In genomic region chr13:55465830-55466440, GRCm38 (mm10) we compare ENCODE assay signal across 10 mouse cellular contexts. TPM values are rescaled to one million over a fixed set of nuclear protein-coding genes. Genes with fewer than 3 reads are reported as not detected.
A peak's percentile ranks its signal among the peaks of the same experiment; 100 is the strongest.
DNase-seq lines count a peak whose midpoint lies in the region; ATAC-seq lines count a peak whose summit lies in the region.
"Had no signal": no experiment of that assay in that cellular context is flagged by ENCODE, and none has a peak within 500 bp of the region (broad histone marks: within the 10 kb centered on the region; RNA-seq: fewer than 3 reads in every experiment).

No protein-coding gene starts in this region.

- ATAC-seq in hematopoietic stem cell, adult 5-6 weeks (replicated peaks in 1 of 2; ENCODE audit: insufficient read depth in 1 of 2, low FRiP score in 2 of 2, low TSS enrichment in 1 of 2, low read depth in 1 of 2, poor library complexity in 2 of 2, severe bottlenecking in 2 of 2): peak; percentile 24 to 48; a peak in 2 of 4 replicates

- DNase-seq in thymus, postnatal 0 days (ENCODE audit: low spot score): peak; percentile 21
- no peak for DNase-seq in thymus, postnatal 36 days
- DNase-seq in midbrain, embryonic 10.5 days (ENCODE audit: low spot score): no peak
- peak; percentile 51 for DNase-seq in splenic B cell, adult 2 months (ENCODE audit: low read depth, low spot score)
- no peak for DNase-seq in kidney, adult 8-10 months
- no peak for DNase-seq in spleen, adult 12 weeks (ENCODE audit: low spot score)
- DNase-seq in left cerebral cortex, postnatal 4 days: no peak

- H3K4me1 ChIP-seq in midbrain, embryonic 10.5 days: peaks cover 87% of the 10 kb centered on the region

- H3K27ac ChIP-seq in midbrain, embryonic 10.5 days (replicated peaks): peak overlapping the region; percentile 98
- H3K27ac ChIP-seq: heart, embryonic 13.5 days had no signal

- H3K4me3 ChIP-seq in midbrain, embryonic 10.5 days: peak overlapping the region; percentile 77

- 80% methylated on average over 5 of the region's 5 CpGs for WGBS in midbrain, embryonic 10.5 days

- intact Hi-C loops in left cerebral cortex, postnatal 4 days (cut with DNase I): loop anchor here (5.0 kb wide), 1 partner anchor 49 kb away; the partner anchor contains the start of gene Pfn3

- H3K9me3 ChIP-seq in midbrain, embryonic 10.5 days (replicated peaks): no peaks in the 10 kb centered on the region
- H3K9me3 ChIP-seq: heart, embryonic 13.5 days had no signal

- H3K36me3 ChIP-seq in midbrain, embryonic 10.5 days: peaks cover 17% of the 10 kb centered on the region
- H3K36me3 ChIP-seq in splenic B cell, adult 2 months (ENCODE audit: control insufficient read depth, insufficient read depth, low read length, poor library complexity, severe bottlenecking): no peaks in the 10 kb centered on the region

- H3K27me3 ChIP-seq in midbrain, embryonic 10.5 days (ENCODE audit: low read depth, poor library complexity, severe bottlenecking): peaks cover 17% of the 10 kb centered on the region; the same call in 1 of the 2 replicates
- no peaks in the 10 kb centered on the region for H3K27me3 ChIP-seq in splenic B cell, adult 2 months (ENCODE audit: control insufficient read depth, insufficient read depth, low read length, poor library complexity, severe bottlenecking)

RNA-seq across cellular contexts. Expression of gene Prr7, which starts 1.9 kb away (rescaled TPM):
- 0.27 and 0.46 TPM in 2 replicates for polyA plus RNA-seq in thymus, postnatal 0 days (2015; fragmentation: Nextera tagmentation; extraction: Ambion mirVana)
- 0.25 TPM in 1 of 2 replicates, not detected in the other for total RNA-seq in hematopoietic stem cell, adult 5-6 weeks (2017)
- 0.69 and 0.87 TPM in 2 replicates for polyA plus RNA-seq in midbrain, embryonic 10.5 days (2016; fragmentation: Nextera tagmentation; extraction: Ambion mirVana)
- total RNA-seq in left cerebral cortex, postnatal 4 days (2021): 10 to 100 TPM; 86.0 to 87.5 TPM
- polyA plus RNA-seq: heart, embryonic 13.5 days had no signal

RNA-seq across cellular contexts. Expression of gene Grk6, which starts 21.1 kb away (rescaled TPM):
- polyA plus RNA-seq in thymus, postnatal 0 days (2015; fragmentation: Nextera tagmentation; extraction: Ambion mirVana): 76.9 and 87.8 TPM in 2 replicates
- 77.8 and 80.9 TPM in 2 replicates for total RNA-seq in hematopoietic stem cell, adult 5-6 weeks (2017)
- polyA plus RNA-seq in midbrain, embryonic 10.5 days (2016; fragmentation: Nextera tagmentation; extraction: Ambion mirVana): 41.8 and 51.4 TPM in 2 replicates
- 10 to 100 TPM; 73.8 to 78.8 TPM for total RNA-seq in left cerebral cortex, postnatal 4 days (2021)

RNA-seq across cellular contexts. Expression of gene Dbn1, which starts 22.0 kb away (rescaled TPM):
- polyA plus RNA-seq in thymus, postnatal 0 days (2015; fragmentation: Nextera tagmentation; extraction: Ambion mirVana): 8.4 and 9.3 TPM in 2 replicates
- 0.60 and 2.3 TPM in 2 replicates for total RNA-seq in hematopoietic stem cell, adult 5-6 weeks (2017)
- polyA plus RNA-seq in midbrain, embryonic 10.5 days (2016; fragmentation: Nextera tagmentation; extraction: Ambion mirVana): 381 and 466 TPM in 2 replicates
- total RNA-seq in left cerebral cortex, postnatal 4 days (2021): 100 to 1,000 TPM; 623 to 643 TPM

RNA-seq across cellular contexts. Expression of gene F12, which starts 39.3 kb away (rescaled TPM):
- polyA plus RNA-seq in thymus, postnatal 0 days (2015; fragmentation: Nextera tagmentation; extraction: Ambion mirVana): 0.12 TPM in 1 of 2 replicates, not detected in the other
- total RNA-seq in hematopoietic stem cell, adult 5-6 weeks (2017): not detected in 2 replicates
- 0.14 TPM in 1 of 2 replicates, not detected in the other for polyA plus RNA-seq in midbrain, embryonic 10.5 days (2016; fragmentation: Nextera tagmentation; extraction: Ambion mirVana)
- total RNA-seq in left cerebral cortex, postnatal 4 days (2021): under 1 TPM; 0.30 to 0.38 TPM
- polyA plus RNA-seq: kidney, embryonic 14.5 days had no signal

RNA-seq across cellular contexts. Expression of gene Pdlim7, which starts 47.5 kb away (rescaled TPM):
- 37.5 and 39.4 TPM in 2 replicates for polyA plus RNA-seq in thymus, postnatal 0 days (2015; fragmentation: Nextera tagmentation; extraction: Ambion mirVana)
- total RNA-seq in hematopoietic stem cell, adult 5-6 weeks (2017): 8.1 and 10.0 TPM in 2 replicates
- polyA plus RNA-seq in midbrain, embryonic 10.5 days (2016; fragmentation: Nextera tagmentation; extraction: Ambion mirVana): 191 and 195 TPM in 2 replicates
- total RNA-seq in left cerebral cortex, postnatal 4 days (2021): 10 to 100 TPM; 62.5 to 66.8 TPM

Comparison
In these comparisons a context has a peak if more than half of its experiments do, and no peak if none do; other contexts are left out.
1. DNase-seq: peak in thymus, postnatal 0 days (single experiment) and splenic B cell, adult 2 months (single experiment); none in thymus, postnatal 36 days (0 of 2), midbrain, embryonic 10.5 days (single experiment), kidney, adult 8-10 months (0 of 2), spleen, adult 12 weeks (single experiment) and left cerebral cortex, postnatal 4 days (single experiment).
2. RNA of gene Prr7, which starts 1.9 kb away (total RNA-seq): 86.0 to 87.5 TPM in left cerebral cortex, postnatal 4 days; 0.25 TPM in hematopoietic stem cell, adult 5-6 weeks; every median in the first group is over 10 times any median in the second.
3. RNA of gene Dbn1, which starts 22.0 kb away (total RNA-seq): 623 to 643 TPM in left cerebral cortex, postnatal 4 days; 0.60 to 2.3 TPM in hematopoietic stem cell, adult 5-6 weeks; every median in the first group is over 100 times any median in the second.